Mouse (Mus musculus) embryonic fibroblast, embryonic 13.5 days (primary cell): ENCODE data around the gene Nat9. TPM values are rescaled to one million over a fixed set of nuclear protein-coding genes. Genes with fewer than 3 reads are reported as not detected.

ENCODE experiments used
- H3K27ac ChIP-seq: 2 replicates; pipeline ENCODE4 v1.5.1; 2012; ENCODE audit warnings: low read length, control low read depth, inconsistent platforms; ENCODE audit not compliant: insufficient read depth
- H3K4me1 ChIP-seq: 2 replicates; pipeline ENCODE4 v1.6.1; 2011; ENCODE audit warnings: low read length; ENCODE audit not compliant: control insufficient read depth, insufficient read depth
- H3K4me3 ChIP-seq: 2 replicates; pipeline ENCODE4 v1.5.1; 2011; ENCODE audit warnings: mild to moderate bottlenecking, control low read depth, low read length; ENCODE audit not compliant: insufficient read depth
- CTCF ChIP-seq: IDR thresholded peaks from 2 replicates; pipeline ENCODE4 v1.5.1; 2011; ENCODE audit warnings: mild to moderate bottlenecking, control low read depth, low read length, moderate library complexity, borderline replicate concordance; ENCODE audit not compliant: insufficient read depth
- POLR2A ChIP-seq: IDR thresholded peaks from 2 replicates; pipeline ENCODE4 v1.6.1; 2011; ENCODE audit warnings: low read depth, mild to moderate bottlenecking, control low read depth, low read length, moderate library complexity
- polyA plus RNA-seq: library from polyadenylated mRNA; stranded (reverse); fragments of >200 nt; gene quantifications from 2 replicates; pipeline ENCODE4 v1.2.4, GENCODE M21; 2011; ENCODE audit warnings: low read depth; ENCODE audit not compliant: missing spikeins, insufficient read length

The Nat9 gene
- 13.3 and 20.7 TPM in 2 replicates for polyA plus RNA-seq

GRCm38 (mm10) chr11:115187693-115188092 lies at the start of gene Nat9:
Nat9 (minus strand) TSS chr11:115187859.
- no peak for TF ChIP-seq CTCF
- TF ChIP-seq POLR2A: no peak
- Histone ChIP-seq H3K4me1 (0 out of 2 replicates have a peak, but pooled peaks cover 3% of the 10 kb centered on the region), H3K4me3 (peak within 1 kb of the TSS; percentile 66), H3K27ac (peak within 1 kb of the TSS; percentile 73)

DNA sequence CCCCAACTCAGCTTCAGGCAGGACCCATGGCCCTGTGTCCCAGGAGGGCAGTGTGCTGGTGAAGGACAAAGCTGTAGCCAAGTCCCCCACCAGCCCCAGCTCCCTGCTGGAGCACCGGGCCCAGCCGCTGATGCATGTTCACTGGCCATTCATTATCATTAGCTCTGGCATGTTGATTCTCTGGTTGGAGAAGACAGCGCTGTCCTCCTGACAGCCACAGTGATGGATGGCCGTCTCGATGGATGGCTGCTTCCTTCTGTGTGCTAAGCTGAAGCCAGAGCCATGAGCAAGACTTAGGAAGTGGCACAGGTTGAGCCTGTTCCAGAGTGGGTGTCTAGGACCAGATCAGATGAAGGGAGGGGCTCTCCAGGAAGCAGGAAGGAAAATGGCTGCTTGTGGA lies 48.9 kb upstream of the Nat9 start:
- Histone ChIP-seq H3K27ac (no peak overlapping the region), H3K4me3 (no peak overlapping the region), H3K4me1 (no peaks in the 10 kb centered on the region)
- TF ChIP-seq CTCF (no peak), POLR2A (no peak)

- Histone ChIP-seq H3K4me3 (no peak overlapping the region), H3K27ac (no peak overlapping the region), H3K4me1 (no peaks in the 10 kb centered on the region)
- TF ChIP-seq POLR2A (no peak), CTCF (no peak)
Observed at GRCm38 (mm10) chr11:115234320-115235044, 46.8 kb upstream of the Nat9 start.

DNA sequence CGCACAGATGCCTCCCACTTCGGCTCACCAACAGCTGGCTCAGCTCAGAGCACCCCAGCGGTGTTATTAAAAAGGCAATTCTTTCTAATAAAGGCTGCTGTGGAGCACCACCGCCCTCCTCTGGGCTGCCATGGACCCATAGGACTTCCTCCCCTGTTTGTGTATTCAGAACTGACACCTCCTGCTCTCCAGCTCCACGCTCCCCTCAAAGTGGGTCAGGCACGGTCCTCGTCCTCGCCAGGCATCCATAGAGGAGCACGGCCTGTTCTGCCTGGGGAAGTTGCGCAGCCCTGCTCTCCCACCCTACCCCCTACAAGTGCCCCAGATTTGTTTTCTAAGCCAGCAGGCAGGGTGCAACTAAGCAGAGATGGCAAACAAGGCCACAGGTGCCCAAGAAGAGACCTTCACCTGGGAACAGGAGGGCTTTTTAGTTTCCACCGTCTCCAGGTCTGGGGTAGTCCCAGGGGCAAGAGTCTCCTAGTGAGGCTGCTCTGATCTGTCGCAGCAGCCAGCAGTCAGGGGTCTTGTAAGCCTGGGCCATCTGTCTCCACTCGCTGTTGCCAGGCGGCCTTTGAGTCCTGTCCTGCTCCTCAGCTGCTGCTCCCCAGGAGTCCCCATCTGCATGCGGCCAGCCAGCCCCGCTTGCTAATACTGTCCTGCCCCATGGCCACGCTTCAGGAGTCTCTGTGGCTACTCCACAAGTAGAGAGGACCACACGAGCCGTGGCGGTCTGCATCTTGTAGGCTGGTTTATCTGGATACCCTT lies 46.0 kb upstream of the Nat9 start:
- Histone ChIP-seq H3K4me1 (no peaks in the 10 kb centered on the region), H3K27ac (no peak overlapping the region), H3K4me3 (no peak overlapping the region)
- TF ChIP-seq CTCF (no peak), POLR2A (no peak)

DNA sequence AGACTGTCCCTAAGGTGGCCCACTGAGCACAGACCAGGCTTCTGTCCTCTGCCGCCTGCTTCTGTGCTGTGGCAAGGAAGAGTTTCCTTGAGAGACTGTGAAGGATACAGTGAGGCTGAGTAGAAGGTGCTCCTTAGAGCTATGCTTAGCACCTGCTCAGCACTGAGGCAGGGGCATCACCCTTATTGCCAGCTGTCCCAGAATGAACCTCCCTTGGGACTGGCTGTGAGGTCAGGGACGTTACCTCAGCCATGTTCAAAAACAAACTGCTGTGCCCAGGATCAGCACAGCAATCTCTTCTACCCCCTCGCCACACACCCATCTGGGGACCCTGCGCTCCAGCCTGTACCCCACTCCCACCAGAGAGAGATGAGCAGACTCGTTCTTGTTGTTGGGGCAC lies 45.2 kb upstream of the Nat9 start:
- H3K4me3 ChIP-seq: no peak overlapping the region
- no peaks in the 10 kb centered on the region for H3K4me1 ChIP-seq
- H3K27ac ChIP-seq: no peak overlapping the region
- TF ChIP-seq POLR2A (no peak), CTCF (no peak)

DNA sequence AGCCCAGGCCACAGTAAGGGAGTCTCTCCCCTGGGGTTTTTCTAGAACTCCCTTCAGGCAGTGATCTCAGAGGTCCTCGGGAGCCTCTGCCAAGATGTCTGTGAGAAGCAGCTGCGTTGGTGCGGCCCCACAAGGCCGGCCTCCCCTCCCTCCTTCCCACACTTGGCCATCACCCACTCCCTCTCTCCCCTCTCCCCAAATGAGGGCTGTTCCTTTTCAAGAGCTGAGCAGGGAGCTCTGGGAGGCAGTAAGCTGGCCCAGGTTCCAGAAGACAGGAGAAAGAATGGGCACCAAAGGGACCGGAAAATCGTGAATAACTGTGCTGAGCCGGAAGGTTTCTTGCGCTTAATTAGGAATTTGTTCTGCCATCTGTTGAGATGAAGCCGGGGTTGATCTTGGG lies 44.3 kb upstream of the Nat9 start:
- TF ChIP-seq CTCF (no peak), POLR2A (no peak)
- Histone ChIP-seq H3K4me3 (no peak overlapping the region), H3K4me1 (no peaks in the 10 kb centered on the region), H3K27ac (no peak overlapping the region)

DNA sequence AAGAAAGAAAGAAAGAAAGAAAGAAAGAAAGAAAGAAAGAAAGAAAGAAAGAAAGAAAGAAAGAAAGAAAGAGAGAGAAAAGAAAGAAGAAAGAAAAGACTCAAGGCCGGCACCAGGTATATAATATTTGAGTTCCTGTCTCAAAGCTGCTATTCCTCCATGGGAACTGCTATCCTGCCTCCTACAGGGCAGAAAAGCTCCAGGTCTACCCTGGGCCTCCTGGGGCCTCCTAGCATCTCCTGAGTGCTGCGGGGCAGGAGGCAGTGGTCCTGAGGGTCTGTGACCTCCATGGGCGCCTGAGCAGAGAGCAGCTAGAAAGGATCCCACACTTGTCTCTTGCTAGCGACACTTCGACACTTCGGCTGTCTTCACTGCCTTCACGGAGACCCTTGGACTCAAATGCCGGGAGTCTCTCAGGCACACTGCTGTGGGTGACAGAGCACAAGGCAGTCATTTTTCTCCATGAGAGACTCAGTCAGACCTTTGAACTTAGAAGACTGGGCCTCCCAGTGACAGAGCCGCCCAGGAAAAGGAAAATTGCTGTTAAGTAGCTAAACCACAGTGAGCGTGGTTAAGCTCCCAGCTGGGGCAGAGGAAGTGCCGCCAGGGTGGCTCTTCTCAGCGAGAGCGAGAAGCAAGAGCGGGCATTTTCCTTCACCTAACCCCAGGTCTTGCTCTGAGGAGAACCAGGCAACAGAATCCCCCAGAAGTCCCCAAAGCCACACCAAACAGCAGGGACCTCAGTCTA lies 43.7 kb upstream of the Nat9 start:
- no peak overlapping the region for H3K4me3 ChIP-seq
- no peaks in the 10 kb centered on the region for H3K4me1 ChIP-seq
- TF ChIP-seq POLR2A (no peak), CTCF (no peak)
- no peak overlapping the region for H3K27ac ChIP-seq

DNA sequence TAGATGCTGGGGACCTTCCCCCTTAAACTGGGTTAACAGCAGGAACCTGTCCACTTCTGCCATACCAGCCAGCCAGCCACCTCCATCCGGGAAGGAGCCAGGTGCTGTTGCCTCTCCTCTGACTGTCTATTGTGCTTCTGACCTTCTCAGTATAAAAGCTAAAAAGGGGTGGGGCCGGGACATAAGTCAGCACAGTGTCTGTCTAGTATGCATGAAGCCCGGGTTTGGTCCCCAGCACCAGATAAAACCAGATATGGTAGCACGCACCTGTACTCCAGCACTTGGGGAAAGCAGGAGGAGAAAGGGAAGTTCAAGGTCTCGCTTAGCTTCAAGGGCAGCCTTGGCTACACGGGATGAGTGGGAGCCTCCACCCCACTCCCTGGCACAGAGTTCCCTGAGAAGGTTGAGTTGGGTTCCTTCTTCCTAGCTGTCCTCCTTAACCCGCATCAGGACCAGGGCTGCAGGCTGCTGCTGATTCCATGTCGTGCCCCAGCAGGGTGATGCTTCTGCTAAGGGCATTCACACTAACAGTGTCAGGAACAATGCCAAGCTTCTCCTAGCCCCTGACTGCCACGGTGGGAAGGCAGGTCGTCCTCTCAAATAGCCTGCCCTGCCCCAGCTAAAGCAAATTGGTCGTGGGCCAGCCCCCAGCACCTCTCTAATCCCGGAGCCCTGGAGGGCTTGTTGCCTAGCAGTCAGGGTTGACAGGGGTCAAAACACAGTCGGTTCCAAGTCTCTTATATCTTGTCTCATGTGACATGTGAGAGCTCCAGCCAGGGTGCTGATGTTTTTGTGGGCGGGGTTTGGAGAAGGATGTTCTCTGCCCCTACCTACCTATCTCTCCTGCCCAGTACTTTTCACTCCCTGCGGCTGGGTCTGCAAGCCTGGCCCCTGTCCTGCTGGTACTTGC lies 41.6 kb upstream of the Nat9 start:
- TF ChIP-seq CTCF: no peak
- TF ChIP-seq POLR2A: no peak
- H3K27ac ChIP-seq: no peak overlapping the region
- H3K4me3 ChIP-seq: no peak overlapping the region
- H3K4me1 ChIP-seq: no peaks in the 10 kb centered on the region

- Histone ChIP-seq H3K27ac (no peak overlapping the region), H3K4me3 (no peak overlapping the region), H3K4me1 (no peaks in the 10 kb centered on the region)
- no peak for TF ChIP-seq CTCF
- TF ChIP-seq POLR2A: no peak
Observed at GRCm38 (mm10) chr11:115228430-115228829, 40.8 kb upstream of the Nat9 start.
